Mouse (Mus musculus): ENCODE results near the gene Notch2. TPM values are rescaled to one million over a fixed set of nuclear protein-coding genes. Genes with fewer than 3 reads are reported as not detected.

The Notch2 gene
- total RNA-seq, 4 experiments from 2014 or later = 15.1 to 20.0 (median 15.4) TPM

- DNase-seq (ENCODE audit: low spot score) = no peak
Observed at GRCm38 (mm10) chr3:98052507-98053430, 39.4 kb downstream of the Notch2 start.

DNA sequence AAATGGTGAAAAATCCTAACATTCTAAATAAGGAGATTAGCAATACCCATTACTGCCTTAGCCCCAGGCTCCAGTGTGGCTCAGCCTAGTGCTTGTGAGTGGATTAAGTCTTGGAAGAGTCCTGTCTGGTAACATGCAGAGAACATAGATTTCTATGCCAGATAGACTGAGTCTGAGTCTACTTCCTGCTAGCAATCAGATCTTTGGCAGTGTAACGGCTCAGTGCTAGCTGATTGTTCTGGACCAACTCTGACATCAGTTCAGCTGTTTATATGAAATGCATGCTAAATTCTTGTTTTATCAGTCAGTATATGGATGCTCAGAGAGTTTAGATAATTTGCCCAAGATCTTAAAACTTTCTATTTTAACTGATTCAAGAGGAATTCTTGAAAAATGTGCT, 40.5 kb downstream of the Notch2 start:
- no peak for DNase-seq (ENCODE audit: low spot score)

- no peak for DNase-seq (ENCODE audit: low spot score)
Observed at GRCm38 (mm10) chr3:98054334-98055007, 41.1 kb downstream of the Notch2 start.

GRCm38 (mm10) chr3:98055008-98055345, 41.6 kb downstream of the Notch2 start:
- no peak for DNase-seq (ENCODE audit: low spot score)

DNA sequence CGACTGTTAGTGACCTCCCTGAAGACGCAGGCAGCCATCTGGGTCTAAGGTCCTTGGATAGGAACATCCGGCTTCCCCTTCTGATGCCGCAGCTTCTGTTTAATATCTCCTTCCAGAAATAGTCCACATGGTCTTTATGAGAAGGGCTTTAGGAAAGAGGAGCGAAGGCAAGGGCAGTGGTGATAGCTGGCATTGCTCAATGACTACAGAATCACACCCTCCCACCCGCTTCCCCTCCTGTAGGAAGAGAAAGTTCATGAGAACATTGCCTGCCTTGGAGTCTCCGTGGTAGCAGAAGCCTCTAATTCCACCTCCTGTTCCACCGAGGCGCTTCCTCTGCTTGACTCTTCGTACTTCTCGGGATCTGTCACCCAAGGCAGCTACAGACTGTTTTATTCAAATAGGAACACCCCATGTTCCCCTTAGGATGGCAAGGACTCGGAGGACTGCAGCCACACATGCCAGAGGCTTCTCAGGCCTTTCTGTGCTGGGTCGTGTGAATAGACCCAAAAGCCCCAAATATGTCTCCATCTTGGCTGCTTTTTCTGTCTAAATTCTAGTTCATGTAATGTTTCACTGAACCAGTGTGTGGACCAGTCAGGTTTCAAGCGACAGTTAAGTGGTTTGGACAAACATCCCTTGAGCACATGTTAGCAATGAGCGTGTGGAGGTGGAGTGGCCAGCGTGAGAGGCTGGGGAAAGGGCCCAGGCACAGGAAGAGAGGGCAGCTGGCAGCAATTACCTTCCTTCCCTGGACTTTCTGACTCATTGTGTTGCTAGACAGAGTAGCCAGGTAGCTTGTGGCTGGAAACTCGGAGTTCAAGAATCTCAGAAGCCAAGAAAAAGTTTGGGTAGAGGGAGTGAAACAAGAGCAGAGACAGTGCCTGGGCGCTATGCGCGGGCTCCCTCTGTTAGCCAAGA, 42.7 kb downstream of the Notch2 start:
- DNase-seq (ENCODE audit: low spot score) = no peak

- DNase-seq (ENCODE audit: low spot score) = no peak
Observed at GRCm38 (mm10) chr3:98056956-98057365, 43.6 kb downstream of the Notch2 start.

DNA sequence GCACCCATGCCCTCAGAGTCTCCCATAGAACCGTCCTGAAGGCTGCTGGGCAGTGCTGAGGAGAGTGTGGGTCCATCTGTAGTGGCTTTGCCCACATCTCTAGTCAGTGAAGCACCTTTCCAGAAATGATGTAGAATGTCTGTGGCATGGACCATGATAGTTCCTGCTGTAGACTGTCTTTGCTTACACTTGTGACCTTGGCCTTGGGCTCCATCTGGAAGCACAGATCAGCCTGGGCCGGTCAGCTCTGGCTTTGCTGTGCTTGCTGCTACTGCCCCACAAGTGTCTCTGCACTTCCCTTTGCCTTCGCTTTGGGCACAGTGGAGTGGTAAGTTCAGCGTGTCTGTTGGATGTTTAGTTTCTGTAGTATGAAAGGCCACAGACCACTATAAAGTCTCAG, 45.7 kb downstream of the Notch2 start:
- DNase-seq (ENCODE audit: low spot score) = no peak

DNA sequence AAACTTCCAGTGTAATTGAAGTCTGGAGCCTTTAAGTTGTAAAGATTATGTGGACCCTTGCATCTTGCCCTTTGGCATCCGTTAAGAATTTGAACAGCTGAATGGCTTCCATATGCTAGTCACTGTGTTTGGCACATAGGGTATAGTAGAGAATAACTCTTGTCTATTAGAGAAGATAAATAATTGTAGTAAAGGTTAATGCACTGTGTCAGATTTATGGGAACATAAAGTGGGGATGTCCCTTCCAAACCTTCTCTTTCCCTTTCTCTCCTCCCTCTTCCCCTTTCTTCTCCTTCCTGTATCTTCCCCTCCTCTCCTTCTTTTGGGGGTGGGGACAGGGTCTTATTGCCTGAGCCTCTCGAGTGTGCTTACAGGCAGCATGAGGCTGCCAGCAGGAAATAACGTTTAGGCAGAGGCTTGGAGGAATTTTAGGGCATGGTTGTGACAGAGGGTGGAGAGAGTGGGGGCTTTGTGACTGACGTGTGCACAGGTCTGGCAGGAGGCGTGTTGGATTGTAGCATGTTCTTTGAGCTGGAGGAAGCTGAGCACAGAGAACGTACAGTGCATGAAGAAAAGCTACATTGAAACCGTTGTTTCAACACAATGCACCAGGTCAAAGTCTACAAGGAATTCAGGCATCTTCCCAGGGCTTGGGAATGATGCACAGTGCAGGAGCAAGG, 47.8 kb downstream of the Notch2 start:
- DNase-seq (ENCODE audit: low spot score) = no peak

DNA sequence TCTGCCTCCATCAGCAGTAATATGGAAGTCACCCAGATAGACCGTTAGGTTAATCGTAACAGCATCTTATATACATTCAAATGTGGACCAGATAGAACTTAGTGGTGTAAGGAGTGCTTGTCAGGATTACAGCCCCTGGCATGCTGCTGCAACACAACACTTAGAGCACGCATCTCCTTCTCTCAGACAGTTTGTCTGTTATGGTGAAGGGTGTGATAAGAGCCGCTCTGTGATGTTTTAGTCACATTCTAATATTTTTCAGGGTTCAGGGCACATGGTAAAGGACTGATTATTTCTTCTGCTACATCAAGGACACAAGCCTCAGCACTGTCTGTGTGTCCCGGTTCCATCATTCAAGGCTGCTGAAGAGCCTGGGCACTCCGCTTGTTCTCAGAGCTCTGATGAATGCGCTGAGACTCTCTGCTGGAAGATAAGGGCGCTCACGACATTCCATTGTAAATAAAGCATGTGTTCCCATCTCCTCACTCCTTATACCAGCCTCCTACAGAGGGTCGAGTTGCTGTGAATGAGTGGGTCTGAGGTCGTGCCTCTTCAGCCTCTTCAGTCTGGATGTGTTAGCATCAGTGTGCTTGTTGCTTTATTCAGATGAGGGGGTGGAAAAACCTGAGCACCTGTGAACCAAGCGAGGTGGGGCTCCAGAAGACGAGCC, 48.5 kb downstream of the Notch2 start:
- DNase-seq (ENCODE audit: low spot score) = no peak

DNA sequence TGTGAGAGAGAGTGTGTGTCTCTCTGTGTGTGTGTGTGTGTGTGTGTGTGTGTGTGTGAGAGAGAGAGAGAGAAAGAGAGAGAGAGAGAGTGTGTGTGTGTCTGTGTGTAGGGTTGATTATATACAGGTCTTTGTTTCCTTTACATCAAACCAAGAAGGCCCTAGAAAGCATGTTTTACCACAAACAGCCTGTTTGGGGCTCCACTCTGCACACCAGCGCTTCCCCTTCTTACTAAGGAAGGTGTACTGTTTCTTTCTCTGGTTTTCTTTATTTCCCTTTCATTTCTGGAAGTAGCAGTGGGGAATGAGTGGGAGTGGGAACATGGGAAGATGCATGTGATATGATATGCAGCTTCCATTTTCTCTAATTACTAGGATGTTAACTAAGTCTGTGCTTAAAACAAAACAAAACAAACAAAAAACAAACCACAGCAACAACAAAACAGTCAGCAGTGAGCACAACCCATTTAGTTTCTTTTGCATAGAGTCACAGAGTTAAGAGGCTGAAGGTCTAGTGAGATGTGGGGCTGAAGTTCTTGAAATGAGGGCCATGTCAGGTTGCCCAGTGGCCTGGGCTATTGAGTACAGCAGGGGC, 49.4 kb downstream of the Notch2 start:
- DNase-seq (ENCODE audit: low spot score) = no peak

DNA sequence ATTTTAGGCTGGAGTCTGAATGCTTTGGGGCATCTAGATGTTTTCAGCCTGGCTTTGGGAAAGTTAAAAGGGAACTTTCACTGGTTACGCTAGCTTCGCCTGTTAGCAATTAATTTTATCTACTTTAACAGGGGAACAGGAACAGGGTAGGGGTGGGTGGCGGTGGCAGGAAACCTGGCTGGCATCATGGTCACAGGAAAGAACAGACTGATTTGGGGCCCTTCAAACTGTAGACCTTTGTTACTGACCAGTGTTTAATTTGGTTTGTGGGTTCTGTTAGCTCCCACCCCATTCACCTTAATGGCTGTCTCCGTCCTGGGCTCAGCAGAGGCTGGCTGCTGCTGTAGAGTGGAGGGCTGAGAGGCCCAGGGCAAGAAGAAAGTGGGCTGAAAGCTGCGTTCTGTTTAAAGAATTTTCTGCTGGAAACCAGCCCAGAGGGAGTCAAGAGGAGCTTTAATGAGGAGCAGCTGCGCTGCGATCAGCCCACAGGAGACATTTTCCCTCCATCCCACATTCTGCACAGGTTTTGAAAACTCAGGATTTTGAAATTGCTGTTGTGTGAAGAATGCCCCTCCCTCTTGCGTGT, 50.0 kb downstream of the Notch2 start:
- DNase-seq (ENCODE audit: low spot score) = peak; percentile 71

DNA sequence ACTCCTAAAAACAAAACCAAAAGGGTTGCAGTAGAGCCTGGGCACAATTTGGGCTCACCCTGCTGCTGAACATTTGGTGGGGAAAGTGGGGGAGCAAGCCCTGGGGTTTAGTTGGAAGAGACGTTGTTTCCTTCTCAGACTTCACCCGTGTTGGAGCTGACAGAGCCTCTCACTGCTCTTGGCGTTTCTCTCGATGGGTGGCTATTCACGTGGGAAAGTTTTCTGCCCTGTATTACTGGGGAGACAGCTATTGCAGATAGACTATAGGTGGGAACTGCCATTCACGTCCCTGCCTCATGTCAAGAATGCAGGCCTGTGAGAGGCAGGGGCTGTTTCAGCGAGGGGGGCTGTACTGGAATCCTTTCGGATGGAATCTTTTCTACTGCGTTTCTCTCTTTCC, 50.5 kb downstream of the Notch2 start:
- no peak for DNase-seq (ENCODE audit: low spot score)

DNA sequence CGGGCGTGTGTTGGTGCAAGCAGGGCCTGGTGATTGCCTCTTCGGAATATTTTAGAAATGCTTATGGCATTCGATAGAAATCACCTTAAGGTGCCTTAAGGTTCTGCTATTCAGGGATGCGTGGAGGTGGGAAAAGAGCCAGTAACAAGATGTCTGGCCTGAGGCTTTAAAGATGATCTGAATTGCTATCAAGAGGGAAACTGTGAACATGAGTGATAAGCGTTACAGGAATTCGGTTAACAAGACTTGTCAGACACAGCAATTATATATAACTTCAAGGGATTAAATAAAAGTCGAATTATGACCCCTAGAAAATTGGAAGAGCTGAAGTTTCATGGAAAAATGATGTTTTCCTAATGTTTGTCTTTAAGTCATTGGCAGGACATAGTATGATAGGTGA, 51.7 kb downstream of the Notch2 start:
- DNase-seq (ENCODE audit: low spot score) = no peak

GRCm38 (mm10) chr3:98066434-98066833, 53.1 kb downstream of the Notch2 start:
- DNase-seq (ENCODE audit: low spot score) = no peak

DNA sequence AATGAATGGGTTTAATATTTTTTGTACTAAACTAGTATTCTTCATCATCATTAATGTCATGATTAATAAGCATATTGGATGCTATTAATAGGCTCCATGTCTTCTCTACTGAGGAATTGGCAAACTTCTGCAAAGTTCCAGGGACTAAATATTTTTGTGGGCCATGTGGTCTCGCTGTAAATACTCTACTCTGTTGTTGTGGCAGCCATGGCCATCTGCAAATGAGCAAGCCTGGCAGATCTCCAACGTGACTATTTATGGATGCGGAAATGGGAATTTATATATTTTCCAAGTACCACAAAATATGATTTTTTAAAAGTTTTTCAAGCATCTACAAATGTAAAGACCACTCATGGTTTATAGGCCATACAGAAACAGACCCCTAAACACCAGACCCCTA, 54.1 kb downstream of the Notch2 start:
- DNase-seq (ENCODE audit: low spot score) = no peak

- DNase-seq (ENCODE audit: low spot score) = no peak
Observed at GRCm38 (mm10) chr3:98067852-98068491, 54.6 kb downstream of the Notch2 start.

DNA sequence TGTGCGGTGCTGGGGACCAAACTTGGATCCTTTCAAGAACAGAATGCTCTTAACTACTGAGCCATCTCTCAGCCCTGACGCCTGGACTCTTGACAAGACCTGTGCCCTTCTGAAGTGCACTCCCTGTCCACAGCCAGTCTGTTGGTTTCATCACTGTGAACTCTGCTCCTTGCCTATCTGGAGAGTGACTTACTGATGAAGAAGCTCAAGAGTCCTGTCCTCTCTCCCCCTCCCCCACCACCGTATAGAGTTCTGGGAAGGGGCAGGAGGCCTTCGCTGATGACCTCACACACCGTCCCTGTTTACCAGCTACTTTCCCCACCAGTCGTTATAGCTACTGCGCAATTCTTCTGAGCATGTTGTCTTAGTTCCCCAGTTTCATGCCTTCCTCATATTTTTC, 55.8 kb downstream of the Notch2 start:
- DNase-seq (ENCODE audit: low spot score) = no peak

DNA sequence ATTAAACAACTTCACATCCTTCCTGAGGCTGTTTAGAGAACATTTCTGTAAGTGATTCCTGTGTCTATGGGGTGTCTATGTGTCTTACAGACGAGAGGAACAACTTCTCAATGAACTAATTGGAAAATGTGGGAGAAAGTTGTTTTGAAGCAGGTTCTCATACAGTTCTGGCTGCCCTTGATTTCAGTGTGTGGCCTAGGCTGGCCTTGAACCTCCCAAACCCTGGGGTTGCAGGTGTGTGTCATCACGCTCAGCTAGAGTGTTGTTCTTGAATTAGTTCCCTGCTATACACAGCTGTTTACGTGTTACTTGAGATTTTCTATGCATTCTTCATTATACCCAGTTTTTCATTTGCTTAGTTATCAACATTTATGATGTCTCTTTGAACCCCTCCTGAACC, 56.5 kb downstream of the Notch2 start:
- no peak for DNase-seq (ENCODE audit: low spot score)

- no peak for DNase-seq (ENCODE audit: low spot score)
Observed at GRCm38 (mm10) chr3:98072570-98072969, 59.2 kb downstream of the Notch2 start.

DNA sequence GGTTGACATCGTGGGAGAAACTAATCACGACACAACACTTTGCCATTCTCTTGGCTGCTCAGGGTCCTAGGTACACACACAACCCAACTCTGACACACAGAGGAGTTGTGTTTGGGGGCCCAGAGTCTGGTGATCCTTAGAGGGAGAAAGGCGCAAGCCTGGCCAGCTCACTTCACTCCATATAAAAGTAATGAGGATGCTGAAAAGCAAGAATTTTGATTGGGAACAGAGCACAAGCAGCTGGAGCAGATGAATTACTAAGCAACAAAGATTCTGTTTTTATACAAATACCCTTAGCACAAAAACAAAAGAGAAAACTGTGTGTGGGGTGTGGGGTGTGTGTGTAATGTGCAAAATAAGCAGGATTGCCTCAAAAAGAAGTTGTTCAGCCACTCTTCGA, 60.2 kb downstream of the Notch2 start:
- DNase-seq (ENCODE audit: low spot score) = no peak
